Mouse (Mus musculus): Measurements from ENCODE around the gene Tnf.

- TF ChIP-seq EP300 (IDR thresholded peaks at IDR 0.05; ENCODE audit: insufficient read depth, low read depth, low read length) (0 out of 2 replicates have a peak, but pooled peaks have one; percentile 42), POLR2A (IDR thresholded peaks at IDR 0.05; ENCODE audit: insufficient read depth, low read depth, low read length) (no peak), CTCF (IDR thresholded peaks at IDR 0.05) (no peak)
Observed at GRCm38 (mm10) chr17:35218516-35219193, 16.8 kb upstream of the Tnf start.
